Mouse (Mus musculus) megakaryocyte-erythroid progenitor cell, adult 5 weeks (primary cell): ENCODE results near the gene Fam110a. TPM values are rescaled to one million over a fixed set of nuclear protein-coding genes. Genes with fewer than 3 reads are reported as not detected.

ENCODE experiments used
- polyA plus RNA-seq: library from polyadenylated mRNA; stranded (reverse); fragments of >175 nt; gene quantifications from 2 replicates; pipeline ENCODE4 v1.2.3, GENCODE M21; 2012

Gene Fam110a
- 79.6 and 85.5 TPM in 2 replicates for polyA plus RNA-seq

DNA sequence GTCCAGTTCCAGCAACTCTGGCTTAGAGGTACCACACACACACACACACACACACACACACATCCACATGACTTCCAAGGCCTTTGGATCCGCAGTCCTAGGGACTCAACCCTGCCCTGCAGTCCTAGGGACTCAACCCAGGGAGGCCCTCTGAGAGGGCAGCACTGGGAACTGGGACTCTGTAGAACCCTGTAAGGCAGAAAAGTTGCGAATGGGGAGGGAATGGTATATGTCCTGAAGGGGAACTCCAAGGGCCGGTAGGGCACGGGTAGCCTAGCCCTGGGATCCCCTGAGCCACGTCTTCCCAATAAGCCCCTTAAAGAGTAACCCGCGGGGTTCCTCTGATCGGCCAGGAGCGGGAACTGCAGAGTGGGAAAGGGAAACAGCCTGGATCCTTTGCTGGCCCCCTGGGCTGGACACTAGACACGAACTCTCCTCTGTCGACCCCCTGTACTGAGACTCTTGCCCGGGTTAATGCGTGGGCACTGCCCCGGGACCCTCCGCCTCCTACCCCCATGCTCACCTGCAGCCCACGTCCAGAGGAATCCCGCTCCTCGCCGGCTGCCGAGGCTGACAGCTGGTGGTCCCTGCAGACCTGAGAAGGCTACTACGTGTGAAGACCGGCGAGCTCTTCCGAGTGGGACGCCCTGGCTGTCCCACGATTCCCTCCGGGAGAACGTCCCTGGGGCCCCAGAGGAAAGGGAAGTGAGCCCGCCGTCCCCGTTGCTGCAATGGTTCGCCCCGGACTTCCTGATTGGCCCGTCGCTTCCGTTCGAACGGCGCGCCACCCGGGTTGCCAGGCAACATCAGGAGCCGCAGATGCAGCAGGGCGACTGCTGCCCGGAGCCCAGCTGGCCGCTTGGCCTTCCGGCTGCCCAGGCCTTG lies at the start of gene Fam110a:
TSS of gene Fam110a (minus strand) at position 750 of the 885 bp plus-strand sequence.

DNA sequence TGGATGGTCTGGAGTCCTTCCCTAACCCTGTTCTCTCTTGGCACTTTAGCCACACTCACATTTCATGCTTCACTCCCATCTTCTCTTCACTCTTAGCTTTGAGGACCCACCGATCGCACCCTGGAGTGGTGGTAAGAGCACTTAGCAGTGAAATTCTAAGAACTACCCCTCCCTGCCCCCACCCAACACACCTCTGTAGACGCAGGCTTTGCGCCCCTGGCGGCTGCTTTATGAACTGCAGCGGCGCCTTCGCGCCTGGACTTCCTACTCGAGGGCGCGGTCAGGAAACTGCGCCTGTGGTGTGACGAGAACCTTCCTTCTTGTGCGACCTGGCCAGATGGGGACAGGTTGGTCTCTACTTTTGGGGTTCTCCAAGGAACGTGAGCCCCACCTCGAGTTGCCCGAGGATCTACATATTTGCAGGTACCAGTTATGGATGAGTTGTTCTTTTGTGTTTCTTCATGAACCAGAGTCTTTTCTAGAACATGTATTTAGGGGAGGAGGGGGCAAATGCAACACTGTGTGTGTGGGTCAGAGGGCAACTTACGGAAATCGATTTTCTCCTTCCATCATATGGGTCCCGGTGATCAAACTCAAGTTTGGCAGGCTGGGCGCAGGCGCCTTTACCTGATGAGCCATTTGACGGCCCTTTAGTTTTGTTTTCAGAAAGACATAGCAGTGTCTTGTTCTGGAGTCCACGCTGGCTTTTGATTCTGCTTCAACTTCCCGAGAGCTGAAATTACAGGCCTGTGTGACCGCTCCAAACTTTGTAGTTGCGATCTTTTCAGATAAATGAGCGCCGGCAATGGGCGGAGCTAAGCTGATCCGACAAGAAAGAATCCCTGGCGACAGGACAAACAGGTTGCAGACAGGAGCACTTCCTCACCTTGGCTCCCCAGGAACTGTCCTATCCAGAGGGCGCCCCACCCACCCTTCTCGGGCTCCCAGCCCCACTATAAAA lies 16.5 kb upstream of the Fam110a start, which contains the start of gene Slc52a3:
TSS of gene Slc52a3 (plus strand) at position 283 of the 961 bp plus-strand sequence.

Other genes starting within 250 kb of the Fam110a start
- gene Psmf1, start 236.0 kb downstream of the Fam110a start, polyA plus RNA-seq: 30.3 and 33.7 TPM in 2 replicates
- not detected in 2 replicates for gene Rspo4, start 137.3 kb downstream of the Fam110a start, polyA plus RNA-seq
- gene Angpt4, start 69.0 kb downstream of the Fam110a start, polyA plus RNA-seq: not detected in 2 replicates
- gene Slc52a3, start 16.3 kb upstream of the Fam110a start, polyA plus RNA-seq: 0.37 and 0.39 TPM in 2 replicates
- not detected in 2 replicates for gene Scrt2, start 101.3 kb upstream of the Fam110a start, polyA plus RNA-seq
- gene Srxn1, start 125.3 kb upstream of the Fam110a start, polyA plus RNA-seq: 3.9 and 5.3 TPM in 2 replicates
- 2.9 and 4.3 TPM in 2 replicates for gene Tcf15, start 163.3 kb upstream of the Fam110a start, polyA plus RNA-seq
- 9.7 and 9.8 TPM in 2 replicates for gene Csnk2a1, start 246.6 kb upstream of the Fam110a start, polyA plus RNA-seq